Mouse (Mus musculus): Measurements from ENCODE around the gene Synpr.

Gene Synpr

GRCm38 (mm10) chr14:13551209-13551608 lies 266.6 kb downstream of the Synpr start:
- DNase-seq (ENCODE audit: low spot score in 2 of 2): no peak

GRCm38 (mm10) chr14:13553616-13554370 lies 269.2 kb downstream of the Synpr start:
- no peak for DNase-seq (ENCODE audit: low spot score in 2 of 2)

- DNase-seq (ENCODE audit: low spot score in 2 of 2): no peak
Observed at GRCm38 (mm10) chr14:13554631-13555030, 270.1 kb downstream of the Synpr start.

GRCm38 (mm10) chr14:13558117-13558516 lies 273.5 kb downstream of the Synpr start:
- DNase-seq (ENCODE audit: low spot score in 2 of 2): no peak

GRCm38 (mm10) chr14:13567250-13567649 lies 282.7 kb downstream of the Synpr start:
- no peak for DNase-seq (ENCODE audit: low spot score in 2 of 2)

- DNase-seq (ENCODE audit: low spot score in 2 of 2): no peak
Observed at GRCm38 (mm10) chr14:13567996-13568395, 283.4 kb downstream of the Synpr start.

- DNase-seq (ENCODE audit: low spot score in 2 of 2): no peak
Observed at GRCm38 (mm10) chr14:13571941-13572340, 287.4 kb downstream of the Synpr start.

GRCm38 (mm10) chr14:13572530-13572929 lies 287.9 kb downstream of the Synpr start:
- DNase-seq (ENCODE audit: low spot score in 2 of 2): no peak

GRCm38 (mm10) chr14:13578101-13578500 lies 293.5 kb downstream of the Synpr start:
- no peak for DNase-seq (ENCODE audit: low spot score in 2 of 2)

- no peak for DNase-seq (ENCODE audit: low spot score in 2 of 2)
Observed at GRCm38 (mm10) chr14:13578744-13579143, 294.2 kb downstream of the Synpr start.

GRCm38 (mm10) chr14:13593321-13593940 lies 308.9 kb downstream of the Synpr start:
- no peak for DNase-seq (ENCODE audit: low spot score in 2 of 2)

GRCm38 (mm10) chr14:13596251-13596650 lies 311.7 kb downstream of the Synpr start:
- DNase-seq (ENCODE audit: low spot score in 2 of 2): no peak

GRCm38 (mm10) chr14:13597204-13597603 lies 312.6 kb downstream of the Synpr start:
- no peak for DNase-seq (ENCODE audit: low spot score in 2 of 2)

- DNase-seq (ENCODE audit: low spot score in 2 of 2): no peak
Observed at GRCm38 (mm10) chr14:13620531-13620930, 336.0 kb downstream of the Synpr start.

GRCm38 (mm10) chr14:13649865-13650264 lies 365.3 kb downstream of the Synpr start:
- DNase-seq (ENCODE audit: low spot score in 2 of 2): no peak

GRCm38 (mm10) chr14:13651039-13651438 lies 366.5 kb downstream of the Synpr start:
- DNase-seq (ENCODE audit: low spot score in 2 of 2): no peak

- DNase-seq (ENCODE audit: low spot score in 2 of 2): no peak
Observed at GRCm38 (mm10) chr14:13651541-13652298, 367.1 kb downstream of the Synpr start.

Data from thymus, postnatal 10 days (tissue).